Mouse (Mus musculus) kidney, postnatal 25 days (tissue): ENCODE results near the gene Fez1.

ENCODE experiments used
- DNase-seq, 2 experiments: peaks; one replicate each; pipeline ENCODE4 v3.0.0; 2021; ENCODE audit warnings: mixed read lengths in 2 of 2

Gene Fez1

DNA sequence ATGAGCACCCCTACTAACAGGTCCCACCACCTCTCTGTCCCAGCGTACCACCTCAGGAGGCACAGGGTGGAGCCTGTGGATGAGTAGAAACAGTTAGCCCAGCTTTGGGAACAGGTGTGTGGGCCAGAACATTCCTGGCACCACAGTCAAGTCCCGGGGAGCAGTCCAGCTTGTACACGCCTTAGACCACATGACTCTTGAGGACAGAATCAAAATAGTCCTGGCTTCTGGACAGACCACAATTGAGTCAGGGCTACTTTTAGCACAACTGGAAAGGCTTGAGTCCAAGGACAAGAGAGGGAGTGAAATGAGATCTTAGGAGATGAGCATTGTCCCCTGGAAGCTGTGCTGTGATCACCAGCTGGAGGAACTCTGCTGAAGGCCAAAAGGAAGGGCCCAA lies 76.9 kb downstream of the Fez1 start:
- no peak for DNase-seq

DNA sequence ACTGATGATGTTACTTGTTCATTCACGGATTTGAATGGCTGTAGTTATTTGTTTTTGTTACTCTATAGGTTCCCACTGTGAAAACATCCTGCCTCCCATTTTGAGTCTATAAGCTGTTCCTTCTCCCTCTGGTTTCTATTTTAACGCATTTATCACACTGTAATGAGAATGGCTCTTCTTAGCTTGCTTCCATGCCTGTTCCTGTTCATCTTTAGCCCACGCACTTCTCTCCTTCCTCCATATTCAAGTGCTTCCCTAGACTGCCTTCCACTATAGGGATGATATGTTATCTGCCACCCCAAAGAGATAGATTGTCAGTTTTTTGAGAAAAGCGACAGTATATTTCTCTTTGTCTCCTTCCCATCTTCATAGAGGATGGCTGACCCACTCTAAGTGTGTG lies 78.8 kb downstream of the Fez1 start:
- no peak for DNase-seq

DNA sequence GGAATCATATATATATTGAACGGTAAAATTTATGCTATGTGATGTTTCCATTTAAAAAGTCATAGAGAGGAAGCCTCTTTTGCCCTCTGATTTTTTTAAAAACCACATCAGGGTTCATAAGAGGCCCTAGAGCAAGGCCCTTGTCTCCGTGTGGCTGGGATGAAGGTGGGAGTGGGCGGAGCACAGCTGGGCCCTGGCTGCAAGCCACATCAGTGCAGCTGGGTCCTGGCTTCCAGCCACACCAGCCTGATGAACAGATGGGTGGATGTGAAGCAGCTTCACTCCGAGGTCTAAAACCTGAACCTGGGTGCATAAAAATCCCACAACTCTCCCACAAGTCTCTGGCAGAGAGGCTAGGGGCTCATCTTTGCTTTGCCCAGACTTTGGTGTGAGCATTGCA lies 83.8 kb downstream of the Fez1 start:
- no peak for DNase-seq

DNA sequence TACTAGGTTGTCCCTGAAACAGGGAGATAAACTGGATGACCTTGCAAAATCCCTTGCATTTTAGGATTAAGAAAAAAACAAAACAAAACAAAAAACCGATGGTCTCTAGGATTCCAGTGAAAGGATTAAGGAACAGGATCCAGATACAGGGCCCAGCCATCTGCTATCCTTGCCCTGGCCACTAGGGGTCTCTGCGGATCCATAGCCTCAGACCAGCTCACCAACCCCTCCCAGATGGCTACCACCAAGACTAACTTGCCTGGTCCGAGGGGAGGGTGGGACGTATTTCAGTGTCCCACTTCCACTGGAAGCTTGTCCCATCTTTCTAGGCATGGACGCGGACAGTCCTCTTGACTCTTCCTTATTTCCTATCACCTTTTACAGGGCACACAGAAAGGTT lies 94.7 kb downstream of the Fez1 start:
- DNase-seq: peak; percentile 69 to 81

DNA sequence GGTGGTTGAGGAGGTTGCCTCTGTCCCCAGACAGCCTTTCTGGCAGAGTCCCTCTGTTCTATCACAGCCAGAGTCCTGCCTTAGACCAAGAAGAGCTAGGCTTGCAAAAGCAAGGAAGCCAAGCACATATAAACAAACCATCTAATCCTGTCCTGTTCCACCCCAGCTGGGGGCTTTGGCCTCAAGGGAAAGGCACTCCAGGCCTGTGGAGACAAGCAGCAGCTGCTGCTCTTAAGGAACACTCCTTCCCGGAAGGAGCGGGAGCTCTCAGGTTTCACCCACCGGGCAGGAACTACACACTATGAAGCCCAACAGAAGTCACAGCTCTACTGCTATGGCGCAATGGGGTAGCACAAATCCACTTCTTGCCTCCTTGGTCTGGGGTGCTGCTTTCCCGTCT lies 95.3 kb downstream of the Fez1 start:
- peak in 1 of 2 experiments; percentile 44 for DNase-seq

DNA sequence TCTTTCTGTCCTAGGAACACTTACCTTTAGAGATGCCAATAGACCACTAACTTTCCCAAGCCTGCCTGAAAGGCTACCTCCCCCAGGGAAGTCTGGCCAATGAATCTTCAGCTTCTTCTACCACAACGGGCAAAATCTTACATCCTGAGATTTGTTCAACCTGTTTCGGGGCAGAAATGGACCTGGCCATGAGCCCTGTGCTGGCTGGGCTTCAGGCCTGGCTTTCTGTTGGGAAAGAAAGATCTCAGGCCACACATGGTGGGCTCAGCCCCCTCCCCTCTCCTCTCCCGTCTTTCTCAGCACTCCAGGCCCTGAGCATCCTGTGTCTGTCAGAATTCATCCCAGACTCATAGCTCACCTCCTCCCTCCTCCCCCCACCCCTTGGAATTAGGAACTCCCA lies 96.9 kb downstream of the Fez1 start:
- DNase-seq: no peak

DNA sequence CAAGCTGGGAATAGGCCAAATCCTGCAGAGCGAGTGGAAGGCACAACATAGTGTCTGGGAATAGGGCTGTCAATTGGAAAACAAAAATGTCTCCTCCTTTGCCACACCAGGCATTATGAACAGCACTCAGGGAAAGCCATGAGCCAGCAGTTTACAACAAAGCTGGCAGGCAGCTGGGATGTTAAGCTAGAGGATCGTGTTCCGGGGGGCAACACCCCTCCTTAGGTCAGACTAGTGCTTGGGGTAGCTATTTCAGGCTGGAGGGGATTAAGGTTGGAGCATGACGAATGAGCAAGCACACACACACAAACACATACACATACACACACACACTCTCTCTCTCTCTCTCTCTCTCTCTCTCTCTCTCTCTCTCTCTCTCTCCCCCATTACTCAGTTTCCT lies 97.8 kb downstream of the Fez1 start:
- no peak for DNase-seq

DNA sequence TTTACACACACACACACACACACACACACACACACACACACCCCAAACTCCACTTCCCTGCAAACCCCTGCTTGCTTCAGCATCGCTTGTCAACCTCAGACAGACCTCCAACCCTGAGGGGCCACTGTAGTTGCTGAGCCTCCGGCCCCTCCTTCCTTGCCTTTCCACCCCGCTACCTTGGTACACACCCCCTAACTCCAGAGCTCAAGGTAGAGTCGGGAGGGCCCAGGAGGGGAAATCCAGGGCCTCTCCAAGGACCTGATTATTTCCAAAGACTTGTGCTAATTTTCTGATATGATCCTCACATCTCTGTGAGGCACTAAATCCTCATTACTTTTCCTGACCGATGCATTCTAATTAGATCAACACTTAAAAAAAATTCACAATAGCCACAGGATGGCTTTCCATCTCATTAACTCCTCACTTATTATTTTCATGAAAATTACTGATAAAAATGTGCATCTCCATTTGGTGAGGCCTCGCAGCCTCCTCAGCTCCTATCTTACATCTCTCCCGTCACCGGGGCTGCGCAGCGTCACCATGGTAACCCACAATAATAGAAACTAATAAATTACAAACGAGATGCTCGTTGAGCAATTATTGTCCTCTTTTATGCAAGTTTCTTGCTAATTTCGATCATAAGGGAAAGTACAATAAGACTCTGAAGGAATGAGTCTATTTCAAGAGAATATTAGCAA lies 100.2 kb downstream of the Fez1 start:
- DNase-seq: no peak

DNA sequence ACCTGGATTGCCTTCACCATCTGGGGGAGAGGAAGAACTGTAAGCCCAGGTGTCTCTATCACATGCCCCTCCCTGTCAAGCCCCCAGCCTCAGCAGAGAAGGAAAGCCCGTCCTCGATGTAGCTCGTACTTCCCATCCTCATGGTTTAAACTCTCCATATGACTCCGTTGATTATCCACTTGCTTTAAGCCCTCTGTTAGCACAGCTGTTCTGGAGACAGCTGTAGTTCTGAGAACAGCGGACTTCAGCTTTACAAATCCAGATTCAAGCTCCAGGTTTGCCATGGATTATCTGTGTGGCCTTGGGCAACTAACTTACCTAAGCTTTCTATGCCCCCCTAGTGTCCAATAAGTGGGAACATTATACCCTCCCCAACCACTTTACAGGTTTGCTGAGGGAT lies 102.1 kb downstream of the Fez1 start:
- no peak for DNase-seq
